Comparison of ENCODE assay signal across 20 mouse cellular contexts in genomic region chr4:150816414-150816951, GRCm38 (mm10). TPM values are rescaled to one million over a fixed set of nuclear protein-coding genes. Genes with fewer than 3 reads are reported as not detected.
A peak's percentile ranks its signal among the peaks of the same experiment; 100 is the strongest.
DNase-seq lines count a peak whose midpoint lies in the region; ATAC-seq and TF ChIP-seq lines count a peak whose summit lies in the region.
"Had no signal": no experiment of that assay in that cellular context is flagged by ENCODE, and none has a peak within 500 bp of the region (broad histone marks: within the 10 kb centered on the region; RNA-seq: fewer than 3 reads in every experiment).

No protein-coding gene starts in this region.

- no peak overlapping the region for H3K4me2 ChIP-seq in heart, postnatal 0 days (ENCODE audit: low read depth, low read length)
- H3K4me2 ChIP-seq in heart, embryonic 12.5 days: no peak overlapping the region
- H3K4me2 ChIP-seq in lung, embryonic 15.5 days: peak overlapping the region; percentile 2; the same call in 1 of the 2 replicates
- H3K4me2 ChIP-seq in intestine, postnatal 0 days (replicated peaks; ENCODE audit: low read depth): peak overlapping the region; percentile 38
- H3K4me2 ChIP-seq: hindbrain, embryonic 15.5 days; midbrain, embryonic 13.5 days; neural tube, embryonic 13.5 days had no signal

- no peaks in the 10 kb centered on the region for H3K4me1 ChIP-seq in heart, postnatal 0 days (ENCODE audit: control insufficient read depth, insufficient read depth)
- peaks cover 11% of the 10 kb centered on the region for H3K4me1 ChIP-seq in heart, embryonic 12.5 days (replicated peaks)
- peaks cover 58% of the 10 kb centered on the region for H3K4me1 ChIP-seq in lung, embryonic 15.5 days
- H3K4me1 ChIP-seq in intestine, postnatal 0 days (replicated peaks; ENCODE audit: control insufficient read depth, insufficient read depth, low read length): peaks cover 9% of the 10 kb centered on the region; the same call in 1 of the 2 replicates
- H3K4me1 ChIP-seq: hindbrain, embryonic 15.5 days; midbrain, embryonic 13.5 days; neural tube, embryonic 13.5 days had no signal

- no peak for TF ChIP-seq EP300 in heart, postnatal 0 days (IDR thresholded peaks at IDR 0.05; ENCODE audit: low read depth)

- 0 out of 2 replicates have a peak overlapping the region, but pooled peaks have one; percentile 22 for H3K27ac ChIP-seq in heart, postnatal 0 days (ENCODE audit: low read depth)
- no peak overlapping the region for H3K27ac ChIP-seq in heart, embryonic 12.5 days (ENCODE audit: poor library complexity, severe bottlenecking)
- peak overlapping the region; percentile 48 for H3K27ac ChIP-seq in lung, embryonic 15.5 days
- H3K27ac ChIP-seq in intestine, postnatal 0 days (ENCODE audit: low read depth, low read length): peak overlapping the region; percentile 41
- H3K27ac ChIP-seq: hindbrain, embryonic 15.5 days; layer of hippocampus, adult 2 months; midbrain, embryonic 13.5 days; neural tube, embryonic 13.5 days had no signal

- no peak for TF ChIP-seq CTCF in heart, postnatal 0 days (IDR thresholded peaks at IDR 0.05; ENCODE audit: low read depth)
- TF ChIP-seq CTCF in intestine, postnatal 0 days (IDR thresholded peaks at IDR 0.05; ENCODE audit: low read depth): no peak

- 73% methylated on average over 13 of the region's 13 CpGs for WGBS in heart, postnatal 0 days
- WGBS in heart, embryonic 12.5 days: 71% methylated on average over 13 of the region's 13 CpGs
- WGBS in lung, embryonic 15.5 days: 32% methylated on average over 13 of the region's 13 CpGs
- 26% methylated on average over 13 of the region's 13 CpGs for WGBS in intestine, postnatal 0 days

- no peak for DNase-seq in heart, postnatal 0 days (ENCODE audit: low spot score)
- DNase-seq in lung, postnatal 25 days (ENCODE audit: low spot score): no peak
- DNase-seq in Muller cell, postnatal 12 days (ENCODE audit: inconsistent ontology term): no peak
- DNase-seq: cerebellum, adult 2 months; cerebellum, postnatal 36 days; gastrocnemius, postnatal 10 days; heart, postnatal 4 days; kidney, adult 9 months; layer of hippocampus, postnatal 36 days; liver; right cerebral cortex, adult 18-20 months; thymus, adult 2 months had no signal

- no peak overlapping the region for H3K9ac ChIP-seq in heart, postnatal 0 days (replicated peaks; ENCODE audit: low read depth, low read length)
- H3K9ac ChIP-seq in heart, embryonic 12.5 days: no peak overlapping the region
- H3K9ac ChIP-seq in lung, embryonic 15.5 days: no peak overlapping the region
- H3K9ac ChIP-seq in intestine, postnatal 0 days (ENCODE audit: low read depth, low read length): no peak overlapping the region
- H3K9ac ChIP-seq: hindbrain, embryonic 15.5 days; midbrain, embryonic 13.5 days; neural tube, embryonic 13.5 days had no signal

- no peaks in the 10 kb centered on the region for H3K36me3 ChIP-seq in heart, postnatal 0 days (replicated peaks; ENCODE audit: control insufficient read depth, insufficient read depth, low read length)
- H3K36me3 ChIP-seq in heart, embryonic 12.5 days: no peaks in the 10 kb centered on the region
- no peaks in the 10 kb centered on the region for H3K36me3 ChIP-seq in lung, embryonic 15.5 days
- H3K36me3 ChIP-seq in intestine, postnatal 0 days (ENCODE audit: control insufficient read depth, insufficient read depth): no peaks in the 10 kb centered on the region
- H3K36me3 ChIP-seq: hindbrain, embryonic 15.5 days; midbrain, embryonic 13.5 days; neural tube, embryonic 13.5 days had no signal

- H3K27me3 ChIP-seq in heart, postnatal 0 days (ENCODE audit: control insufficient read depth, insufficient read depth, low read length): no peaks in the 10 kb centered on the region
- H3K27me3 ChIP-seq in heart, embryonic 12.5 days (replicated peaks): no peaks in the 10 kb centered on the region
- H3K27me3 ChIP-seq in lung, embryonic 15.5 days: no peaks in the 10 kb centered on the region
- H3K27me3 ChIP-seq in intestine, postnatal 0 days (replicated peaks; ENCODE audit: control insufficient read depth, insufficient read depth, low read length): no peaks in the 10 kb centered on the region
- H3K27me3 ChIP-seq: hindbrain, embryonic 15.5 days; midbrain, embryonic 13.5 days; neural tube, embryonic 13.5 days had no signal

- ATAC-seq in heart, postnatal 0 days (ENCODE audit: insufficient read depth, low read depth): no peak
- ATAC-seq in heart, embryonic 12.5 days (ENCODE audit: insufficient number of reproducible peaks, low FRiP score): no peak
- ATAC-seq in lung, embryonic 15.5 days (ENCODE audit: borderline replicate concordance, extremely low read depth, low FRiP score, low TSS enrichment): peak; percentile 69
- peak; percentile 44 for ATAC-seq in intestine, postnatal 0 days
- ATAC-seq in granulocyte monocyte progenitor cell, adult 5-6 weeks (replicated peaks; ENCODE audit: poor library complexity, severe bottlenecking): no peak
- ATAC-seq: midbrain, embryonic 13.5 days had no signal

- H3K9me3 ChIP-seq in heart, postnatal 0 days (replicated peaks; ENCODE audit: control insufficient read depth, low read length): no peaks in the 10 kb centered on the region
- H3K9me3 ChIP-seq in heart, embryonic 12.5 days (replicated peaks): no peaks in the 10 kb centered on the region
- no peaks in the 10 kb centered on the region for H3K9me3 ChIP-seq in lung, embryonic 15.5 days
- no peaks in the 10 kb centered on the region for H3K9me3 ChIP-seq in intestine, postnatal 0 days (ENCODE audit: control insufficient read depth)
- H3K9me3 ChIP-seq: hindbrain, embryonic 15.5 days; midbrain, embryonic 13.5 days; neural tube, embryonic 13.5 days had no signal

- H3K4me3 ChIP-seq in heart, postnatal 0 days (ENCODE audit: low read depth, low read length): no peak overlapping the region
- H3K4me3 ChIP-seq in heart, embryonic 12.5 days: no peak overlapping the region
- H3K4me3 ChIP-seq in lung, embryonic 15.5 days: no peak overlapping the region
- no peak overlapping the region for H3K4me3 ChIP-seq in intestine, postnatal 0 days (ENCODE audit: low read depth, low read length)
- H3K4me3 ChIP-seq: hindbrain, embryonic 15.5 days; layer of hippocampus, adult 2 months; midbrain, embryonic 13.5 days; neural tube, embryonic 13.5 days had no signal

RNA-seq across cellular contexts. Expression of gene Errfi1, which starts 37.2 kb away (rescaled TPM):
- total RNA-seq in heart, postnatal 0 days (2014; rRNA removed; ENCODE audit: low replicate concordance): 16.0 and 33.7 TPM in 2 replicates
- 7.4 and 7.9 TPM in 2 replicates for polyA plus RNA-seq in heart, postnatal 0 days (2015; fragmentation: Nextera tagmentation; extraction: Ambion mirVana)
- 14.0 and 16.5 TPM in 2 replicates for polyA plus RNA-seq in heart, embryonic 12.5 days (2016; fragmentation: Nextera tagmentation; extraction: Ambion mirVana)
- polyA plus RNA-seq in lung, embryonic 15.5 days (2015; fragmentation: Nextera tagmentation; extraction: Ambion mirVana): 41.7 and 42.7 TPM in 2 replicates
- 27.2 and 27.7 TPM in 2 replicates for polyA plus RNA-seq in intestine, postnatal 0 days (2015; fragmentation: Nextera tagmentation; extraction: Ambion mirVana)
- total RNA-seq in granulocyte monocyte progenitor cell, adult 5-6 weeks (2014; fragmentation: Nextera tagmentation): 0.84 TPM in 1 of 2 replicates, not detected in the other
- total RNA-seq in granulocyte monocyte progenitor cell, adult 5-6 weeks (2017): 0.52 and 1.2 TPM in 2 replicates

Comparison
In these comparisons a context has a peak if more than half of its experiments do, and no peak if none do; other contexts are left out.
1. ATAC-seq: peak in lung, embryonic 15.5 days (single experiment) and intestine, postnatal 0 days (single experiment); none in heart, postnatal 0 days (single experiment), heart, embryonic 12.5 days (single experiment) and granulocyte monocyte progenitor cell, adult 5-6 weeks (single experiment).
2. H3K4me2 ChIP-seq: peak in lung, embryonic 15.5 days (single experiment) and intestine, postnatal 0 days (single experiment); none in heart, postnatal 0 days (single experiment) and heart, embryonic 12.5 days (single experiment).